Mouse (Mus musculus) limb, embryonic 12.5 days (tissue): ENCODE measurements at regions not wholly inside any gene's neighbourhood (a gene's known extent, or its start where the extent isn't known, plus 50 kb on each side); places are given as distances from the start of the nearest gene placed in this dataset.

Experiments
- ATAC-seq: fragments of 200-750 bp; cut with Nextera tagmentation; 2 replicates; pipeline ENCODE4 v1.8.0; 2017; ENCODE audit warnings: low read depth, moderate TSS enrichment; ENCODE audit not compliant: insufficient number of reproducible peaks, insufficient read depth, low FRiP score, low TSS enrichment
- H3K27ac ChIP-seq: fragments of 300-500 bp; sonication (generic); 2 replicates; pipeline ENCODE4 v1.5.1; 2016; ENCODE audit warnings: mild to moderate bottlenecking, moderate library complexity
- H3K27me3 ChIP-seq: fragments of 300-500 bp; sonication (generic); 2 replicates; pipeline ENCODE4 v1.6.1; 2016; ENCODE audit warnings: mild to moderate bottlenecking, moderate library complexity
- H3K36me3 ChIP-seq: fragments of 300-500 bp; sonication (generic); 2 replicates; pipeline ENCODE4 v1.6.1; 2016; ENCODE audit warnings: mild to moderate bottlenecking, moderate library complexity
- H3K4me1 ChIP-seq: fragments of 300-500 bp; sonication (generic); replicated peaks from 2 replicates; pipeline ENCODE4 v1.6.1; 2016
- H3K4me2 ChIP-seq: fragments of 300-500 bp; sonication (generic); 2 replicates; pipeline ENCODE4 v1.6.1; 2016; ENCODE audit warnings: mild to moderate bottlenecking, moderate library complexity
- H3K4me3 ChIP-seq: fragments of 300-500 bp; sonication (generic); replicated peaks from 2 replicates; pipeline ENCODE4 v1.5.1; 2016; ENCODE audit warnings: mild to moderate bottlenecking
- H3K9ac ChIP-seq: fragments of 300-500 bp; sonication (generic); replicated peaks from 2 replicates; pipeline ENCODE4 v1.6.1; 2016; ENCODE audit warnings: mild to moderate bottlenecking, moderate library complexity
- H3K9me3 ChIP-seq: fragments of 300-500 bp; sonication (generic); 2 replicates; pipeline ENCODE4 v1.6.1; 2016; ENCODE audit warnings: mild to moderate bottlenecking, moderate library complexity
- WGBS: fragments of 180-500 bp; shearing (Covaris S2); methylation state at CpG from one replicate; pipeline ENCODE4 v1.1.7; 2016; 5-methylcytosine and 5-hydroxymethylcytosine counted together

DNA sequence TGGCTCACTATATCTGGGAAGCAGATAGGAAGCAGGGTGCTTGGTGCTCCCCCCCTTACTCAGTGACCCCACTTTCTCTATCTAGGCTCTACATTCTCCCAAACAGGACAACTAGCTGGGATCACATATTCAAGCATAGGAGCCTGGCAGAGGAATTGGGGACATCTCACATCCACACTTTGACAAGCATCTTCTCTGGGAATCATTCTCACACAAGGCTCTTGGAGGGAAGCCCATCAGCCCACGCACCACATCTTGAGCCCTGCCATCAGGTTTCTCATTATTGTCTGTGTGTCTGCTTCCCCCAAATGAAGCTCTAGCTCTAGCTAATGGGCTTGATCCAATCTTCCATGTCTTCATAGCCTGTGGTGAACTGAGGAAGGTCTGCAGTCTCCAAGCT is 362.4 kb upstream of the Xylt1 start:
- Histone ChIP-seq H3K9ac (no peak overlapping the region), H3K27ac (no peak overlapping the region), H3K4me3 (no peak overlapping the region), H3K36me3 (no peaks in the 10 kb centered on the region), H3K27me3 (no peaks in the 10 kb centered on the region), H3K4me1 (no peaks in the 10 kb centered on the region), H3K9me3 (no peaks in the 10 kb centered on the region), H3K4me2 (no peak overlapping the region)
- WGBS, result 82% methylated on average over 1 of the region's 1 CpGs
- no peak for ATAC-seq

DNA sequence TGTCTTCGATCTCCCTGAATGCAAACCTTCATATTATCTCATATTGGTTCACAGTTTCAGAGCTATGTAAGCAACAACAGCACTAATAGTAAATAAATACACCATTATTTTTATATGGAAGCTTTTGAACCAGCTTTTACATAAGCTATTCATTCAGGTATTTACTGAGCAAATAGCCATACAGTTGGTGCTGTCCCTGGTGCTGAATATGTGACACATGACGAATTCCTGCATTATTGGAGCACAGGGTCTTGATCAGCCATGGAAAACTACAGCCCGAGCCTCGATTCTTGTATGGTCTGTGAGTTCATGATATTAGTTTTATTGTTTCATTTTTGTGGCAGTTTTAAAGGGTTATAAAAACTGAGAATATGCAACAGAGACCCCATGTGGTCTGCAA is 359.1 kb upstream of the Xylt1 start:
- Histone ChIP-seq H3K9me3 (no peaks in the 10 kb centered on the region), H3K4me1 (no peaks in the 10 kb centered on the region), H3K27ac (no peak overlapping the region), H3K4me3 (no peak overlapping the region), H3K4me2 (no peak overlapping the region), H3K36me3 (no peaks in the 10 kb centered on the region), H3K27me3 (no peaks in the 10 kb centered on the region), H3K9ac (no peak overlapping the region)
- ATAC-seq, result no peak
- 59% methylated on average over 4 of the region's 4 CpGs for WGBS

DNA sequence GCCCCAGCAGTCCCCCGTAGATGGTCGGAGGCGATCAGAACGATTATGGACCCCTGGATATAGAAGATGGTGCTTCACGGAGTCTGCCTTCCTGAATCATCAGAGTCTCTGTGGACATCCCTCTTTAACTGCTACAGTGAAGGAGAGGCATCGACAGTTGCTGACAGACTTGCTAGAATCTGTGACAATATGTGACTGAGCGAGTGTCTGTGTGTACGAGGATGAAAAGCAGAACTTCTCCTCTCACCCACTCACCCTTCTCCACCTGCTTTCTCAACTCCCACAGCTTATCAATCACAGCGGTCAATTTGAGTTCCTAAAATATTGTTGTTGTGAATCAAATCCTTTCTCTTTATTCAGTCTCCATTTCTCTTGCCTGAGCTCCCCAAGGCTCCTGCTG is 335.9 kb upstream of the Xylt1 start:
- 83% methylated on average over 9 of the region's 9 CpGs for WGBS
- Histone ChIP-seq H3K9me3 (no peaks in the 10 kb centered on the region), H3K4me2 (no peak overlapping the region), H3K9ac (no peak overlapping the region), H3K4me3 (no peak overlapping the region), H3K4me1 (no peaks in the 10 kb centered on the region), H3K27me3 (no peaks in the 10 kb centered on the region), H3K27ac (no peak overlapping the region), H3K36me3 (no peaks in the 10 kb centered on the region)
- ATAC-seq, result no peak

DNA sequence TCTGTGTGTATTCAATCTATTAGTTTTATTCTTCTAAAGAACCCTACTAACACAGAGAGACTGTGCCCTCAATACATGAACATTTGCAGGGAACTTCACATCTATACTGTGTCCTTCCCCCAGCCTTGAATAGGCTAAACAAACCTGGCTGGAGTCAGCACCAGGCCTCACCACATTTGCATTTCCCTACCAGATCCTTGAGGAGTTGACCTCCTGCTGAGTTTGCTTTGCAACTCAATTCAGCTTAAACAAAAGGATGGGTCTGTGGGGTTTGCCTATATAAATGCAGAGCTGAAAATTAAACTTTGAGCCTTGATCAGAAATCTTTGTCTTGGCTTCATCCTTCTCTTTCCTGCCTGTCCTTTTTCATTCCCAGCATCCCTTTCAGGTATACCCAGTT is 331.5 kb upstream of the Xylt1 start:
- no peak overlapping the region for H3K4me3 ChIP-seq
- H3K4me2 ChIP-seq, result no peak overlapping the region
- no peak overlapping the region for H3K9ac ChIP-seq
- no peaks in the 10 kb centered on the region for H3K27me3 ChIP-seq
- H3K36me3 ChIP-seq, result no peaks in the 10 kb centered on the region
- no peak for ATAC-seq
- no peaks in the 10 kb centered on the region for H3K4me1 ChIP-seq
- H3K9me3 ChIP-seq, result no peaks in the 10 kb centered on the region
- H3K27ac ChIP-seq, result no peak overlapping the region

DNA sequence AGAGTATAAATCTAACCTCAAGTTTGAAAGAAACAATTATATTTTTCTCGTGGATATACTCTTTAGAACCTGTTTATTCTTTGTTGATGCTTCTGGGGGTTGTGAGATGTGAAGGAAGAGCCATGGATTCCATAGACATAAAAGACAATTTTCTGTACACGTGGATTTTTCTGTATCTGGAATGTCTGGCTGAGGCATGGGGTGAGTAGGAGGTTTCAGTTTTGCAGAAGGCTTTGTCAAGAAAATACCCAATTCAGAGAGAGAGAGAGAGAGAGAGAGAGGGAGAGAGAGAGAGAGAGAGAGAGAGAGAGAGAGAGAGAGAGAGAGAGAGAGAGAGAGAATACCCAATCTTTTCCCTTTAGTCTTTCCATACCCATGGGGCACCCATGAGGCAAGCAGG is 315.0 kb upstream of the Xylt1 start:
- Histone ChIP-seq H3K36me3 (no peaks in the 10 kb centered on the region), H3K9ac (no peak overlapping the region), H3K4me1 (no peaks in the 10 kb centered on the region), H3K4me2 (no peak overlapping the region), H3K27ac (no peak overlapping the region), H3K4me3 (no peak overlapping the region), H3K9me3 (no peaks in the 10 kb centered on the region), H3K27me3 (no peaks in the 10 kb centered on the region)
- 64% methylated on average over 2 of the region's 2 CpGs for WGBS
- ATAC-seq, result no peak

DNA sequence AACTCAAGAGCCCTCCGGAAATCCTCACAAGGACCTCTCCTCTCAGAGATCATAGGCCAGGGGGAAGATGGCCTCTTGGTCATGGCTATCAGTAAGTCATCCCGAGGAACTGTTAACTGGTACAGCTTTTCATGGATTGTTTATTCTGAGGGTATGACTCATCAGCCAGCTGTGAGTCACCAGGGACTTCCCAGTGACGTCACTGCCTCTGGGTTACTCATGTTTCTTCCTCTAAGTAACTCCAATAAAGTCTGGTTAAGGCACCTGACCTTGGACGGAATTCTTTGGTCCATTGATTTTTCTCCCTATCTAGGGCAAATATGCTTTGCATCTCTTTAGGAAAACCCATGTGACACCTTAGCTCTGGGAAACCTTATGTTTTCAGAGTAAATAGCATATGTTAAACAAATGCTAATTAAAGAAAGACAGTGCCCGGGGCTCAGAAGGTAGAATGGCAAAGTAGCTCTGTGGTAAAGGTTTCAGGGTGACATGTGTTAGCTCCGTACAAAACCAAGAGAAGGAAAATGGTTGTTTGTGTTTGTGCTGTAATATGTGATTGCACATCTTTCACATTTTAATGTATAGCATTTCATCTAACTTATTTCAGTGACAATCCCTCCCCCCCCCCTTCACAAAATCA is 289.7 kb upstream of the Xylt1 start:
- 61% methylated on average over 6 of the region's 6 CpGs for WGBS
- Histone ChIP-seq H3K4me3 (no peak overlapping the region), H3K9ac (no peak overlapping the region), H3K36me3 (no peaks in the 10 kb centered on the region), H3K27me3 (no peaks in the 10 kb centered on the region), H3K27ac (no peak overlapping the region), H3K9me3 (no peaks in the 10 kb centered on the region), H3K4me1 (no peaks in the 10 kb centered on the region), H3K4me2 (no peak overlapping the region)
- no peak for ATAC-seq

GRCm38 (mm10) chr7:117092860-117093259 is 287.9 kb upstream of the Xylt1 start:
- no peak overlapping the region for H3K27ac ChIP-seq
- H3K9me3 ChIP-seq, result no peaks in the 10 kb centered on the region
- no peak for ATAC-seq
- 86% methylated on average over 4 of the region's 4 CpGs for WGBS
- H3K27me3 ChIP-seq, result no peaks in the 10 kb centered on the region
- H3K36me3 ChIP-seq, result no peaks in the 10 kb centered on the region
- no peaks in the 10 kb centered on the region for H3K4me1 ChIP-seq
- H3K9ac ChIP-seq, result no peak overlapping the region
- no peak overlapping the region for H3K4me2 ChIP-seq
- no peak overlapping the region for H3K4me3 ChIP-seq

- no peak overlapping the region for H3K27ac ChIP-seq
- no peaks in the 10 kb centered on the region for H3K9me3 ChIP-seq
- H3K4me3 ChIP-seq, result no peak overlapping the region
- no peaks in the 10 kb centered on the region for H3K36me3 ChIP-seq
- no peaks in the 10 kb centered on the region for H3K4me1 ChIP-seq
- H3K9ac ChIP-seq, result no peak overlapping the region
- ATAC-seq, result no peak
- 62% methylated on average over 3 of the region's 3 CpGs for WGBS
- no peaks in the 10 kb centered on the region for H3K27me3 ChIP-seq
- no peak overlapping the region for H3K4me2 ChIP-seq
These were observed 283.2 kb upstream of the Xylt1 start for GRCm38 (mm10) chr7:117097618-117098017.

GRCm38 (mm10) chr7:117099041-117099440 is 281.7 kb upstream of the Xylt1 start:
- Histone ChIP-seq H3K4me1 (no peaks in the 10 kb centered on the region), H3K27ac (no peak overlapping the region), H3K9me3 (no peaks in the 10 kb centered on the region), H3K36me3 (no peaks in the 10 kb centered on the region), H3K4me3 (no peak overlapping the region), H3K4me2 (no peak overlapping the region), H3K9ac (no peak overlapping the region), H3K27me3 (no peaks in the 10 kb centered on the region)
- WGBS, result 74% methylated on average over 6 of the region's 6 CpGs
- ATAC-seq, result no peak

DNA sequence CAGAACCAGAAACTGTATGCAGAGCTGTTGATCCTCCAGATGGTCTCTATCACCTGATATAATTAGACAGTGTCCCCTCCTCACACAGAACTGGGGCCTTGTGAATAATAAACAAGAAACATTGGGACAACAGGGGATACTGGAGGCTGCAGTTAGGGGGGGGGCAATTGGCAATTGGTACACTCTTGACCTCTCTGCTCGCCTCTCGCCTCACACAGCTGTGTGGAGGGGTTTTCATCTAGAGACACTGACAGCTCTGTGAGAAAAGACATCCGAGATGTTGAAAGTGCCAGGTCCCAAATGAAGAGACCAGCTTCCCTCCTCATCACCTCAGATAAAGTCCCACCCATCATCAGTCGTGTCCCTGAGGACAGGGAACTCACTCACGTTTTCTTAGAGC is 277.7 kb upstream of the Xylt1 start:
- Histone ChIP-seq H3K4me3 (no peak overlapping the region), H3K4me1 (no peaks in the 10 kb centered on the region), H3K27me3 (no peaks in the 10 kb centered on the region), H3K9ac (no peak overlapping the region), H3K36me3 (no peaks in the 10 kb centered on the region), H3K9me3 (no peaks in the 10 kb centered on the region), H3K27ac (no peak overlapping the region), H3K4me2 (no peak overlapping the region)
- no peak for ATAC-seq
- WGBS, result 56% methylated on average over 5 of the region's 5 CpGs

GRCm38 (mm10) chr7:117106691-117107191 is 274.0 kb upstream of the Xylt1 start:
- H3K9ac ChIP-seq, result no peak overlapping the region
- H3K4me1 ChIP-seq, result no peaks in the 10 kb centered on the region
- H3K27me3 ChIP-seq, result no peaks in the 10 kb centered on the region
- 89% methylated on average over 7 of the region's 7 CpGs for WGBS
- H3K4me3 ChIP-seq, result no peak overlapping the region
- H3K36me3 ChIP-seq, result no peaks in the 10 kb centered on the region
- H3K4me2 ChIP-seq, result no peak overlapping the region
- no peak overlapping the region for H3K27ac ChIP-seq
- no peaks in the 10 kb centered on the region for H3K9me3 ChIP-seq
- no peak for ATAC-seq

GRCm38 (mm10) chr7:117108391-117108790 is 272.4 kb upstream of the Xylt1 start:
- Histone ChIP-seq H3K4me3 (no peak overlapping the region), H3K27ac (no peak overlapping the region), H3K9me3 (no peaks in the 10 kb centered on the region), H3K27me3 (no peaks in the 10 kb centered on the region), H3K4me2 (no peak overlapping the region), H3K36me3 (no peaks in the 10 kb centered on the region), H3K4me1 (no peaks in the 10 kb centered on the region), H3K9ac (no peak overlapping the region)
- no peak for ATAC-seq
- 75% methylated on average over 3 of the region's 3 CpGs for WGBS
